Mouse (Mus musculus) neural tube, embryonic 12.5 days (tissue): ENCODE measurements around the gene Tdp1. TPM values are rescaled to one million over a fixed set of nuclear protein-coding genes. Genes with fewer than 3 reads are reported as not detected.
"Not testable (repeated sequence)": the region's sequence is repeated elsewhere in the genome, so short reads cannot be mapped to it uniquely, and the experiment has no call there.

Experiments
- ATAC-seq: fragments of 200-750 bp; cut with Nextera tagmentation; 2 replicates; pipeline ENCODE4 v1.8.0; 2017; ENCODE audit warnings: low read depth, mild to moderate bottlenecking, moderate TSS enrichment, moderate library complexity; ENCODE audit not compliant: low FRiP score
- H3K27ac ChIP-seq: fragments of 300-500 bp; sonication (generic); 2 replicates; pipeline ENCODE4 v1.5.1; 2016
- H3K27me3 ChIP-seq: fragments of 300-500 bp; sonication (generic); replicated peaks from 2 replicates; pipeline ENCODE4 v1.6.1; 2016; ENCODE audit warnings: mild to moderate bottlenecking
- H3K36me3 ChIP-seq: fragments of 300-500 bp; sonication (generic); 2 replicates; pipeline ENCODE4 v1.6.1; 2016; ENCODE audit warnings: mild to moderate bottlenecking
- H3K4me1 ChIP-seq: fragments of 300-500 bp; sonication (generic); 2 replicates; pipeline ENCODE4 v1.6.1; 2016
- H3K4me2 ChIP-seq: fragments of 300-500 bp; sonication (generic); replicated peaks from 2 replicates; pipeline ENCODE4 v1.6.1; 2016; ENCODE audit warnings: mild to moderate bottlenecking
- H3K4me3 ChIP-seq: fragments of 300-500 bp; sonication (generic); 2 replicates; pipeline ENCODE4 v1.5.1; 2016
- H3K9ac ChIP-seq: fragments of 300-500 bp; sonication (generic); 2 replicates; pipeline ENCODE4 v1.6.1; 2016; ENCODE audit warnings: mild to moderate bottlenecking
- H3K9me3 ChIP-seq: fragments of 300-500 bp; sonication (generic); 2 replicates; pipeline ENCODE4 v1.6.1; 2016; ENCODE audit warnings: mild to moderate bottlenecking
- WGBS: fragments of 180-500 bp; shearing (Covaris S2); methylation state at CpG from one replicate; pipeline ENCODE4 v1.1.7; 2016; 5-methylcytosine and 5-hydroxymethylcytosine counted together
- polyA plus RNA-seq: library from polyadenylated mRNA; unstranded; fragments of >200 nt; fragmentation: Nextera tagmentation; extraction: Ambion mirVana; gene quantifications from 2 replicates; pipeline ENCODE4 v1.2.1, GENCODE M21; 2016

Tdp1 gene
- polyA plus RNA-seq, 1 experiment from 2014 or later = 62.2 TPM

GRCm38 (mm10) chr12:99965203-99966115, 81.1 kb downstream of the Tdp1 start:
- Histone ChIP-seq H3K9ac (peak overlapping the region; percentile 50), H3K4me1 (peaks cover 26% of the 10 kb centered on the region), H3K36me3 (no peaks in the 10 kb centered on the region), H3K4me2 (peak overlapping the region; percentile 98), H3K4me3 (peak overlapping the region; percentile 50), H3K27me3 (peaks cover 70% of the 10 kb centered on the region), H3K9me3 (no peaks in the 10 kb centered on the region), H3K27ac (no peak overlapping the region)
- WGBS = under 1% methylated on average over 77 of the region's 77 CpGs
- peak; percentile 25 for ATAC-seq

- WGBS = 3% methylated on average over 25 of the region's 25 CpGs
- ATAC-seq = no peak
- peak overlapping the region; percentile 50 for H3K9ac ChIP-seq
Observed at GRCm38 (mm10) chr12:99966116-99966770, 81.9 kb downstream of the Tdp1 start.

GRCm38 (mm10) chr12:99966881-99967363, 82.6 kb downstream of the Tdp1 start:
- Histone ChIP-seq H3K4me2 (no peak overlapping the region), H3K36me3 (no peaks in the 10 kb centered on the region), H3K9ac (no peak overlapping the region), H3K27me3 (peaks cover 65% of the 10 kb centered on the region), H3K4me3 (no peak overlapping the region), H3K4me1 (peaks cover 26% of the 10 kb centered on the region), H3K9me3 (no peaks in the 10 kb centered on the region), H3K27ac (no peak overlapping the region)
- WGBS = 13% methylated on average over 12 of the region's 12 CpGs
- no peak for ATAC-seq

More at GRCm38 (mm10) chr12:99966116-99966770, 81.9 kb downstream of the Tdp1 start:
- Histone ChIP-seq H3K27ac (no peak overlapping the region), H3K27me3 (peaks cover 67% of the 10 kb centered on the region), H3K4me2 (peak overlapping the region; percentile 98), H3K9me3 (no peaks in the 10 kb centered on the region), H3K36me3 (no peaks in the 10 kb centered on the region), H3K4me1 (peaks cover 26% of the 10 kb centered on the region), H3K4me3 (peak overlapping the region; percentile 50)

- WGBS = 80% methylated on average over 4 of the region's 4 CpGs
- Histone ChIP-seq H3K4me1 (peaks cover 17% of the 10 kb centered on the region), H3K4me2 (no peak overlapping the region), H3K27me3 (peaks cover 44% of the 10 kb centered on the region), H3K9ac (no peak overlapping the region), H3K27ac (no peak overlapping the region), H3K36me3 (no peaks in the 10 kb centered on the region), H3K9me3 (no peaks in the 10 kb centered on the region), H3K4me3 (no peak overlapping the region)
- ATAC-seq = no peak
Observed at GRCm38 (mm10) chr12:99969906-99970305, 85.6 kb downstream of the Tdp1 start.

- WGBS = 75% methylated on average over 7 of the region's 7 CpGs
- not testable (repeated sequence) for H3K4me3 ChIP-seq, H3K27ac ChIP-seq, H3K36me3 ChIP-seq, H3K9ac ChIP-seq, ATAC-seq, H3K4me2 ChIP-seq, H3K9me3 ChIP-seq, H3K4me1 ChIP-seq
- H3K27me3 ChIP-seq = peaks cover 30% of the 10 kb centered on the region
Observed at GRCm38 (mm10) chr12:99971205-99971894, 87.0 kb downstream of the Tdp1 start.

GRCm38 (mm10) chr12:99972825-99973224, 88.5 kb downstream of the Tdp1 start:
- H3K9me3 ChIP-seq = no peaks in the 10 kb centered on the region
- H3K36me3 ChIP-seq = no peaks in the 10 kb centered on the region
- H3K27ac ChIP-seq = no peak overlapping the region
- no peaks in the 10 kb centered on the region for H3K4me1 ChIP-seq
- no peak overlapping the region for H3K9ac ChIP-seq
- H3K4me2 ChIP-seq = no peak overlapping the region
- ATAC-seq = no peak
- 64% methylated on average over 7 of the region's 7 CpGs for WGBS
- H3K27me3 ChIP-seq = peaks cover 15% of the 10 kb centered on the region
- no peak overlapping the region for H3K4me3 ChIP-seq

- no peaks in the 10 kb centered on the region for H3K4me1 ChIP-seq
Observed at GRCm38 (mm10) chr12:99973659-99974058, 89.3 kb downstream of the Tdp1 start.

GRCm38 (mm10) chr12:99979541-99979940, 95.2 kb downstream of the Tdp1 start:
- Histone ChIP-seq H3K27me3 (no peaks in the 10 kb centered on the region), H3K9me3 (no peaks in the 10 kb centered on the region), H3K4me2 (no peak overlapping the region), H3K4me3 (no peak overlapping the region), H3K27ac (no peak overlapping the region), H3K4me1 (no peaks in the 10 kb centered on the region), H3K9ac (no peak overlapping the region), H3K36me3 (no peaks in the 10 kb centered on the region)
- no peak for ATAC-seq
- WGBS = 90% methylated on average over 4 of the region's 4 CpGs

More at GRCm38 (mm10) chr12:99973659-99974058, 89.3 kb downstream of the Tdp1 start:
- no peak overlapping the region for H3K4me2 ChIP-seq
- H3K27me3 ChIP-seq = peaks cover 9% of the 10 kb centered on the region
- H3K9me3 ChIP-seq = no peaks in the 10 kb centered on the region
- no peaks in the 10 kb centered on the region for H3K36me3 ChIP-seq
- no peak overlapping the region for H3K9ac ChIP-seq
- H3K4me3 ChIP-seq = no peak overlapping the region
- no peak overlapping the region for H3K27ac ChIP-seq
- WGBS = 84% methylated on average over 1 of the region's 1 CpGs
- no peak for ATAC-seq

GRCm38 (mm10) chr12:99986797-99987196, 102.5 kb downstream of the Tdp1 start:
- 95% methylated on average over 5 of the region's 5 CpGs for WGBS
- Histone ChIP-seq H3K27ac (no peak overlapping the region), H3K9ac (no peak overlapping the region), H3K4me1 (no peaks in the 10 kb centered on the region), H3K36me3 (no peaks in the 10 kb centered on the region), H3K4me2 (no peak overlapping the region), H3K4me3 (no peak overlapping the region), H3K27me3 (no peaks in the 10 kb centered on the region), H3K9me3 (0 out of 2 replicates have a peak, but pooled peaks cover 8% of the 10 kb centered on the region)
- no peak for ATAC-seq

GRCm38 (mm10) chr12:99988144-99988543, 103.8 kb downstream of the Tdp1 start:
- H3K9ac ChIP-seq = no peak overlapping the region
- no peak for ATAC-seq
- 92% methylated on average over 2 of the region's 2 CpGs for WGBS
- H3K27ac ChIP-seq = no peak overlapping the region
- no peak overlapping the region for H3K4me3 ChIP-seq
- H3K27me3 ChIP-seq = no peaks in the 10 kb centered on the region
- no peak overlapping the region for H3K4me2 ChIP-seq
- 0 out of 2 replicates have a peak, but pooled peaks cover 8% of the 10 kb centered on the region for H3K9me3 ChIP-seq
- no peaks in the 10 kb centered on the region for H3K4me1 ChIP-seq
- no peaks in the 10 kb centered on the region for H3K36me3 ChIP-seq

GRCm38 (mm10) chr12:99992362-99992862, 108.1 kb downstream of the Tdp1 start:
- no peak overlapping the region for H3K27ac ChIP-seq
- H3K36me3 ChIP-seq = no peaks in the 10 kb centered on the region
- no peak overlapping the region for H3K4me2 ChIP-seq
- 91% methylated on average over 11 of the region's 11 CpGs for WGBS
- 0 out of 2 replicates have a peak, but pooled peaks cover 12% of the 10 kb centered on the region for H3K9me3 ChIP-seq
- no peak overlapping the region for H3K4me3 ChIP-seq
- ATAC-seq = no peak
- H3K4me1 ChIP-seq = no peaks in the 10 kb centered on the region
- H3K9ac ChIP-seq = no peak overlapping the region
- no peaks in the 10 kb centered on the region for H3K27me3 ChIP-seq
